Mouse (Mus musculus) erythroblast, embryonic 14.5 days (primary cell): ENCODE measurements around the gene Ccdc148.

Source experiments
- GATA1 ChIP-seq: IDR thresholded peaks from 2 replicates; pipeline ENCODE4 v1.6.1; 2012; ENCODE audit warnings: low read length, inconsistent platforms, mixed read lengths
- TAL1 ChIP-seq: IDR thresholded peaks from 3 replicates; pipeline ENCODE4 v1.6.1; 2012; ENCODE audit warnings: low read length, inconsistent platforms, mixed read lengths

- no peak for TF ChIP-seq GATA1
- no peak for TF ChIP-seq TAL1
These were observed 117.0 kb downstream of the Ccdc148 start for GRCm38 (mm10) chr2:59043313-59044032.
